Mouse (Mus musculus) CH12.LX (cell line): ENCODE results near the gene Fads3.

ENCODE experiments used
- CTCF ChIP-seq, 2 experiments: IDR thresholded peaks in 1 of 2; conservative IDR thresholded peaks in 1 of 2; 2 replicates each; pipeline ENCODE4 v1.5.1; 2011 to 2012; ENCODE audit warnings: low read depth in 2 of 2, low read length in 2 of 2, improper control_type of control experiment in 1 of 2, inconsistent platforms in 1 of 2, mild to moderate bottlenecking in 1 of 2, moderate library complexity in 1 of 2
- EP300 ChIP-seq: IDR thresholded peaks from 2 replicates; pipeline ENCODE4 v1.6.1; 2011; ENCODE audit warnings: low read length, improper control_type of control experiment
- GABPA ChIP-seq: IDR thresholded peaks from 2 replicates; pipeline ENCODE4 v1.6.1; 2012; ENCODE audit warnings: low read depth, low read length, improper control_type of control experiment, inconsistent platforms; ENCODE audit not compliant: insufficient replicate concordance
- JUND ChIP-seq: conservative IDR thresholded peaks from 2 replicates; pipeline ENCODE4 v1.6.1; 2011; ENCODE audit warnings: low read depth, low read length, improper control_type of control experiment
- MAFK ChIP-seq: IDR thresholded peaks from 2 replicates; pipeline ENCODE4 v1.6.1; 2011; ENCODE audit warnings: low read length, improper control_type of control experiment; ENCODE audit not compliant: insufficient replicate concordance
- MAX ChIP-seq: IDR thresholded peaks from 2 replicates; pipeline ENCODE4 v1.6.1; 2011; ENCODE audit warnings: low read length, improper control_type of control experiment
- MYC ChIP-seq: IDR thresholded peaks from 2 replicates; pipeline ENCODE4 v1.6.1; 2011; ENCODE audit warnings: low read depth, mild to moderate bottlenecking, improper control_type of control experiment, low read length
- PAX5 ChIP-seq: IDR thresholded peaks from 2 replicates; pipeline ENCODE4 v1.6.1; 2012; ENCODE audit warnings: low read length, inconsistent platforms, mixed read lengths
- POLR2A ChIP-seq: IDR thresholded peaks from 2 replicates; pipeline ENCODE4 v1.6.1; 2011; ENCODE audit warnings: low read depth, mild to moderate bottlenecking, improper control_type of control experiment, low read length
- RAD21 ChIP-seq: IDR thresholded peaks from 2 replicates; pipeline ENCODE4 v1.6.1; 2011; ENCODE audit warnings: low read depth, mild to moderate bottlenecking, low read length, improper control_type of control experiment, moderate library complexity
- SIN3A ChIP-seq: IDR thresholded peaks from 2 replicates; pipeline ENCODE4 v1.6.1; 2012; ENCODE audit warnings: low read length, improper control_type of control experiment, inconsistent platforms
- UBTF ChIP-seq: IDR thresholded peaks from 2 replicates; pipeline ENCODE4 v1.6.1; 2012; ENCODE audit warnings: low read depth, mild to moderate bottlenecking, inconsistent platforms, low read length, improper control_type of control experiment, moderate library complexity

DNA sequence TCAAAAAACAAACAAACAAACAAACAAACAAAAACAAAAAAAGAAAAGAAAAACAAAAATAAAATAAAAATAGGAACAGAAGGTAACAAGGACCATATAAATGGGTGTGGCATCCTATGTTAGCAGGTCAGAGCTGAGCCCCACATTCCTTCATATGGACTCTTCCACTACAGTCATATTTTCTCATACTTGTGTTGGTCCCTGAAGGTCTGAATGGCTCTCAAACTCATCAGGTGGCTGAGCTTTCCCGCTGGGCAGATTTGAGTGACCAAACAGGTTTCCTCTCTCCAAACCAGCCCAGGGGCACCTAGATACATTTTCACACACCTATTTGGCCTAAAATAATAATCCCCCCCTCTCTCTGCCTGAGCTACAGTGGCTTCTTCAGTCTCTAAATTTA lies 30.0 kb upstream of the Fads3 start:
- no peak for TF ChIP-seq RAD21
- no peak for TF ChIP-seq EP300
- TF ChIP-seq GABPA, result no peak
- TF ChIP-seq POLR2A, result no peak
- TF ChIP-seq CTCF (conservative IDR thresholded peaks at IDR 0.05 in 1 of 2, IDR thresholded peaks at IDR 0.05 in 1 of 2; ENCODE audit: low read depth in 2 of 2, low read length in 2 of 2), result no peak
- TF ChIP-seq SIN3A, result no peak
- no peak for TF ChIP-seq MAFK
- no peak for TF ChIP-seq MYC
- TF ChIP-seq PAX5, result no peak
- TF ChIP-seq JUND, result no peak
- TF ChIP-seq MAX, result no peak
- TF ChIP-seq UBTF, result no peak
